Mouse (Mus musculus): ENCODE results near the gene Tmigd3. TPM values are rescaled to one million over a fixed set of nuclear protein-coding genes. Genes with fewer than 3 reads are reported as not detected.

Gene Tmigd3
- polyA plus RNA-seq, 1 experiment: 0.14 TPM

GRCm38 (mm10) chr3:105933926-105934325 is 63.2 kb downstream of the Tmigd3 start:
- DNase-seq (ENCODE audit: low spot score): no peak

GRCm38 (mm10) chr3:105935033-105935432 is 64.3 kb downstream of the Tmigd3 start:
- no peak for DNase-seq (ENCODE audit: low spot score)

- DNase-seq (ENCODE audit: low spot score): no peak
These were observed 65.4 kb downstream of the Tmigd3 start for GRCm38 (mm10) chr3:105936111-105936510.

GRCm38 (mm10) chr3:105951348-105951747 is 80.6 kb downstream of the Tmigd3 start:
- DNase-seq (ENCODE audit: low spot score): no peak

- DNase-seq (ENCODE audit: low spot score): no peak
These were observed 86.5 kb downstream of the Tmigd3 start for GRCm38 (mm10) chr3:105957235-105957634.

GRCm38 (mm10) chr3:105958204-105958603 is 87.5 kb downstream of the Tmigd3 start:
- no peak for DNase-seq (ENCODE audit: low spot score)

- DNase-seq (ENCODE audit: low spot score): peak; percentile 91
These were observed 88.4 kb downstream of the Tmigd3 start, which contains the start of gene Wdr77 for GRCm38 (mm10) chr3:105958974-105959580. TSS of gene Wdr77 (plus strand) at chr3:105959369.

- DNase-seq (ENCODE audit: low spot score): no peak
These were observed 88.9 kb downstream of the Tmigd3 start for GRCm38 (mm10) chr3:105959585-105959984.

GRCm38 (mm10) chr3:105959999-105960398 is 89.3 kb downstream of the Tmigd3 start, which contains the start of gene Atp5f1:
TSS of gene Atp5f1 (minus strand) at chr3:105960099.
- DNase-seq (ENCODE audit: low spot score): no peak

- DNase-seq (ENCODE audit: low spot score): no peak
These were observed 90.0 kb downstream of the Tmigd3 start for GRCm38 (mm10) chr3:105960700-105961099.

- no peak for DNase-seq (ENCODE audit: low spot score)
These were observed 101.2 kb downstream of the Tmigd3 start for GRCm38 (mm10) chr3:105971831-105972446.

GRCm38 (mm10) chr3:105973411-105973810 is 102.7 kb downstream of the Tmigd3 start, which contains the start of gene Ovgp1:
TSS of gene Ovgp1 (plus strand) at chr3:105973711.
- no peak for DNase-seq (ENCODE audit: low spot score)

Other genes with a start within 250 kb of the Tmigd3 start
- gene Ddx20, start 183.3 kb upstream of the Tmigd3 start, polyA plus RNA-seq (2012; rRNA removed): 10.4 and 10.8 TPM in 2 replicates
- gene Inka2, start 166.3 kb upstream of the Tmigd3 start, polyA plus RNA-seq (2012; rRNA removed): 19.8 and 27.1 TPM in 2 replicates
- 91.4 and 106 TPM in 2 replicates for gene Rap1a, start 69.6 kb upstream of the Tmigd3 start, polyA plus RNA-seq (2012; rRNA removed)
- gene Adora3, start within 50 bp of the Tmigd3 start, polyA plus RNA-seq (2012; rRNA removed): 0.41 and 0.53 TPM in 2 replicates
- gene I830077J02Rik, start 61.8 kb downstream of the Tmigd3 start, polyA plus RNA-seq (2012; rRNA removed): 0.58 and 0.78 TPM in 2 replicates
- 40.7 and 44.1 TPM in 2 replicates for gene Wdr77, start 88.5 kb downstream of the Tmigd3 start, polyA plus RNA-seq (2012; rRNA removed)
- 206 and 214 TPM in 2 replicates for gene Atp5f1, start 89.2 kb downstream of the Tmigd3 start, polyA plus RNA-seq (2012; rRNA removed)
- gene Ovgp1, start 102.8 kb downstream of the Tmigd3 start, polyA plus RNA-seq (2012; rRNA removed): 3.1 and 4.2 TPM in 2 replicates
- not detected in 2 replicates for gene Pifo, start 143.7 kb downstream of the Tmigd3 start, polyA plus RNA-seq (2012; rRNA removed)
- 0.06 and 0.15 TPM in 2 replicates for gene Chil5, start 161.9 kb downstream of the Tmigd3 start, polyA plus RNA-seq (2012; rRNA removed)
- gene Chia1, start 242.3 kb downstream of the Tmigd3 start, polyA plus RNA-seq (2012; rRNA removed): 0.15 and 0.45 TPM in 2 replicates